14 mouse cellular contexts compared by ENCODE assay signal in genomic region chr7:136895356-136895755, GRCm38 (mm10). TPM values are rescaled to one million over a fixed set of nuclear protein-coding genes. Genes with fewer than 3 reads are reported as not detected.
A peak's percentile ranks its signal among the peaks of the same experiment; 100 is the strongest.
DNase-seq lines count a peak whose midpoint lies in the region; ATAC-seq lines count a peak whose summit lies in the region.
"Had no signal": no experiment of that assay in that cellular context is flagged by ENCODE, and none has a peak within 500 bp of the region (broad histone marks: within the 10 kb centered on the region; RNA-seq: fewer than 3 reads in every experiment).

No protein-coding gene starts in this region.

- no peak overlapping the region for H3K9ac ChIP-seq in heart, embryonic 15.5 days
- no peak overlapping the region for H3K9ac ChIP-seq in stomach, embryonic 15.5 days

- no peak for DNase-seq in heart, postnatal 36 days
- peak; percentile 6 for DNase-seq in embryonic facial prominence, embryonic 10.5 days (ENCODE audit: low spot score)
- DNase-seq in cerebellum, postnatal 36 days, result no peak
- no peak for DNase-seq in layer of hippocampus, adult 9-10 months (ENCODE audit: low spot score)
- DNase-seq: adrenal gland, adult 8-10 months; cerebellum, adult 8-10 months; kidney, postnatal 25 days; right cerebral cortex, postnatal 25 days had no signal

- H3K36me3 ChIP-seq in heart, embryonic 15.5 days, result no peaks in the 10 kb centered on the region
- no peaks in the 10 kb centered on the region for H3K36me3 ChIP-seq in megakaryocyte, embryonic 14.5 days (replicated peaks; ENCODE audit: low read length)
- no peaks in the 10 kb centered on the region for H3K36me3 ChIP-seq in embryonic facial prominence, embryonic 10.5 days (replicated peaks)
- H3K36me3 ChIP-seq in stomach, embryonic 15.5 days, result no peaks in the 10 kb centered on the region
- H3K36me3 ChIP-seq: embryonic facial prominence, embryonic 15.5 days; midbrain, embryonic 12.5 days had no signal

- H3K4me3 ChIP-seq in heart, embryonic 15.5 days, result no peak overlapping the region
- peak overlapping the region; percentile 92 for H3K4me3 ChIP-seq in megakaryocyte, embryonic 14.5 days (replicated peaks)
- H3K4me3 ChIP-seq in embryonic facial prominence, embryonic 10.5 days, result 0 out of 2 replicates have a peak overlapping the region, but pooled peaks have one; percentile 56
- no peak overlapping the region for H3K4me3 ChIP-seq in stomach, embryonic 15.5 days (replicated peaks)

- H3K27ac ChIP-seq in heart, embryonic 15.5 days, result 0 out of 2 replicates have a peak overlapping the region, but pooled peaks have one; percentile 48
- H3K27ac ChIP-seq in embryonic facial prominence, embryonic 10.5 days (replicated peaks), result no peak overlapping the region
- H3K27ac ChIP-seq in stomach, embryonic 15.5 days, result no peak overlapping the region
- H3K27ac ChIP-seq: midbrain, embryonic 12.5 days had no signal

- WGBS in heart, embryonic 15.5 days, result 84% methylated on average over 1 of the region's 1 CpGs
- 96% methylated on average over 1 of the region's 1 CpGs for WGBS in embryonic facial prominence, embryonic 10.5 days
- 97% methylated on average over 1 of the region's 1 CpGs for WGBS in stomach, embryonic 15.5 days

- no peaks in the 10 kb centered on the region for H3K9me3 ChIP-seq in heart, embryonic 15.5 days (replicated peaks)
- peaks cover 12% of the 10 kb centered on the region for H3K9me3 ChIP-seq in megakaryocyte, embryonic 14.5 days
- peaks cover 3% of the 10 kb centered on the region; the same call in 1 of the 2 replicates for H3K9me3 ChIP-seq in embryonic facial prominence, embryonic 10.5 days
- no peaks in the 10 kb centered on the region for H3K9me3 ChIP-seq in stomach, embryonic 15.5 days
- H3K9me3 ChIP-seq: embryonic facial prominence, embryonic 15.5 days had no signal

- H3K27me3 ChIP-seq in heart, embryonic 15.5 days, result no peaks in the 10 kb centered on the region
- H3K27me3 ChIP-seq in megakaryocyte, embryonic 14.5 days (replicated peaks), result no peaks in the 10 kb centered on the region
- H3K27me3 ChIP-seq in embryonic facial prominence, embryonic 10.5 days (replicated peaks; ENCODE audit: low read depth, poor library complexity, severe bottlenecking), result no peaks in the 10 kb centered on the region
- H3K27me3 ChIP-seq in stomach, embryonic 15.5 days (replicated peaks), result no peaks in the 10 kb centered on the region
- H3K27me3 ChIP-seq: embryonic facial prominence, embryonic 15.5 days had no signal

- no peak for ATAC-seq in heart, embryonic 15.5 days (replicated peaks; ENCODE audit: insufficient number of reproducible peaks, insufficient read depth, low FRiP score, low read depth)
- ATAC-seq in megakaryocyte, adult 5-6 weeks (ENCODE audit: poor library complexity, severe bottlenecking), result no peak
- ATAC-seq in stomach, embryonic 15.5 days (ENCODE audit: insufficient read depth, low FRiP score, low read depth), result no peak

- peak overlapping the region; percentile 59; the same call in 1 of the 2 replicates for H3K4me2 ChIP-seq in heart, embryonic 15.5 days
- peak overlapping the region; percentile 75; the same call in 1 of the 2 replicates for H3K4me2 ChIP-seq in stomach, embryonic 15.5 days

- peaks cover 24% of the 10 kb centered on the region for H3K4me1 ChIP-seq in heart, embryonic 15.5 days (replicated peaks)
- peaks cover 21% of the 10 kb centered on the region for H3K4me1 ChIP-seq in megakaryocyte, embryonic 14.5 days
- H3K4me1 ChIP-seq in embryonic facial prominence, embryonic 10.5 days, result peaks cover 22% of the 10 kb centered on the region
- H3K4me1 ChIP-seq in stomach, embryonic 15.5 days, result peaks cover 8% of the 10 kb centered on the region

- intact Hi-C loops in heart, postnatal 36 days (cut with DNase I), result loop anchor here (10.0 kb wide), 1 partner anchor 419 kb away; the partner anchor contains the start of gene Ebf3

RNA-seq across cellular contexts. Expression of gene Mgmt, which starts 0.9 kb away (rescaled TPM):
- polyA plus RNA-seq in heart, embryonic 15.5 days (2015; fragmentation: Nextera tagmentation; extraction: Ambion mirVana), result 6.3 and 7.3 TPM in 2 replicates
- total RNA-seq in heart, postnatal 36 days (2021), result 1 to 10 TPM; 3.4 to 3.7 TPM
- 7.9 and 11.8 TPM in 2 replicates for polyA plus RNA-seq in megakaryocyte, embryonic 14.5 days (2012; ENCODE audit: insufficient read depth, low replicate concordance)
- 0.16 and 0.58 TPM in 2 replicates for total RNA-seq in megakaryocyte, adult 5-6 weeks (2015)
- total RNA-seq in megakaryocyte, adult 5-6 weeks (2017), result 0.24 and 0.66 TPM in 2 replicates
- 5.4 and 5.8 TPM in 2 replicates for polyA plus RNA-seq in embryonic facial prominence, embryonic 10.5 days (2016; fragmentation: Nextera tagmentation; extraction: Ambion mirVana)
- 6.2 and 6.5 TPM in 2 replicates for polyA plus RNA-seq in stomach, embryonic 15.5 days (2015; fragmentation: Nextera tagmentation; extraction: Ambion mirVana)

Comparison
In these comparisons a context has a peak if more than half of its experiments do, and no peak if none do; other contexts are left out.
1. H3K4me3 ChIP-seq: peak in megakaryocyte, embryonic 14.5 days (single experiment) and embryonic facial prominence, embryonic 10.5 days (single experiment); none in heart, embryonic 15.5 days (single experiment) and stomach, embryonic 15.5 days (single experiment).